Mouse (Mus musculus): ENCODE measurements around the gene Slc6a13.

Slc6a13 gene

GRCm38 (mm10) chr6:121299954-121300353 lies at the start of gene Slc6a13:
TSS of gene Slc6a13 (plus strand) at chr6:121300227.
- DNase-seq (ENCODE audit: low spot score) = no peak

- DNase-seq (ENCODE audit: low spot score) = no peak
These were observed 49.6 kb upstream of the Slc6a13 start for GRCm38 (mm10) chr6:121250406-121250805.

GRCm38 (mm10) chr6:121251256-121251655 lies 48.8 kb upstream of the Slc6a13 start:
- no peak for DNase-seq (ENCODE audit: low spot score)

- peak; percentile 83 for DNase-seq (ENCODE audit: low spot score)
These were observed 39.5 kb upstream of the Slc6a13 start for GRCm38 (mm10) chr6:121260548-121260947.

- no peak for DNase-seq (ENCODE audit: low spot score)
These were observed 38.8 kb upstream of the Slc6a13 start for GRCm38 (mm10) chr6:121261233-121261632.

GRCm38 (mm10) chr6:121262004-121262403 lies 38.0 kb upstream of the Slc6a13 start:
- no peak for DNase-seq (ENCODE audit: low spot score)

GRCm38 (mm10) chr6:121262496-121262895 lies 37.5 kb upstream of the Slc6a13 start:
- DNase-seq (ENCODE audit: low spot score) = no peak

- DNase-seq (ENCODE audit: low spot score) = no peak
These were observed 29.9 kb upstream of the Slc6a13 start for GRCm38 (mm10) chr6:121270156-121270555.

- no peak for DNase-seq (ENCODE audit: low spot score)
These were observed 28.3 kb upstream of the Slc6a13 start for GRCm38 (mm10) chr6:121271707-121272074.

GRCm38 (mm10) chr6:121272075-121272800 lies 27.8 kb upstream of the Slc6a13 start:
- peak; percentile 89 for DNase-seq (ENCODE audit: low spot score)

GRCm38 (mm10) chr6:121274356-121274755 lies 25.7 kb upstream of the Slc6a13 start:
- DNase-seq (ENCODE audit: low spot score) = peak; percentile 52

GRCm38 (mm10) chr6:121284132-121284531 lies 15.9 kb upstream of the Slc6a13 start:
- DNase-seq (ENCODE audit: low spot score) = no peak

GRCm38 (mm10) chr6:121299317-121299716 lies 710 bp upstream of the Slc6a13 start:
- DNase-seq (ENCODE audit: low spot score) = no peak

- DNase-seq (ENCODE audit: low spot score) = no peak
These were observed 477 bp downstream of the Slc6a13 start for GRCm38 (mm10) chr6:121300504-121300903.

GRCm38 (mm10) chr6:121303466-121304220 lies 3.6 kb downstream of the Slc6a13 start:
- no peak for DNase-seq (ENCODE audit: low spot score)

- DNase-seq (ENCODE audit: low spot score) = no peak
These were observed 4.6 kb downstream of the Slc6a13 start for GRCm38 (mm10) chr6:121304630-121305029.

GRCm38 (mm10) chr6:121305571-121305970 lies 5.5 kb downstream of the Slc6a13 start:
- no peak for DNase-seq (ENCODE audit: low spot score)

- DNase-seq (ENCODE audit: low spot score) = no peak
These were observed 11.0 kb downstream of the Slc6a13 start for GRCm38 (mm10) chr6:121310984-121311383.

GRCm38 (mm10) chr6:121319099-121319498 lies 19.1 kb downstream of the Slc6a13 start:
- no peak for DNase-seq (ENCODE audit: low spot score)

- DNase-seq (ENCODE audit: low spot score) = no peak
These were observed 22.5 kb downstream of the Slc6a13 start for GRCm38 (mm10) chr6:121322381-121323110.

- DNase-seq (ENCODE audit: low spot score) = no peak
These were observed 25.3 kb downstream of the Slc6a13 start for GRCm38 (mm10) chr6:121325298-121325697.

- DNase-seq (ENCODE audit: low spot score) = no peak
These were observed 25.7 kb downstream of the Slc6a13 start for GRCm38 (mm10) chr6:121325740-121326139.
